Mouse (Mus musculus) kidney, adult 9 months (tissue): ENCODE measurements at regions not wholly inside any gene's neighbourhood (a gene's known extent, or its start where the extent isn't known, plus 50 kb on each side); places are given as distances from the start of the nearest gene placed in this dataset.

Experiments used
- DNase-seq: peaks from one replicate; pipeline ENCODE4 v3.0.0; 2022

- DNase-seq = no peak
Observed at GRCm38 (mm10) chr17:9845451-9846075, 176.0 kb upstream of the Pabpc6 start.

- no peak for DNase-seq
Observed at GRCm38 (mm10) chr17:9841103-9841502, 171.6 kb upstream of the Pabpc6 start.

- DNase-seq = no peak
Observed at GRCm38 (mm10) chr17:9839256-9839655, 169.7 kb upstream of the Pabpc6 start.

GRCm38 (mm10) chr17:9836995-9837842 lies 167.7 kb upstream of the Pabpc6 start:
- DNase-seq = no peak

- no peak for DNase-seq
Observed at GRCm38 (mm10) chr17:9829895-9830294, 160.4 kb upstream of the Pabpc6 start.

GRCm38 (mm10) chr17:9821358-9821757 lies 151.8 kb upstream of the Pabpc6 start:
- no peak for DNase-seq

- DNase-seq = no peak
Observed at GRCm38 (mm10) chr17:9817056-9817455, 147.5 kb upstream of the Pabpc6 start.

- no peak for DNase-seq
Observed at GRCm38 (mm10) chr17:9797069-9797468, 127.6 kb upstream of the Pabpc6 start.

- DNase-seq = no peak
Observed at GRCm38 (mm10) chr17:9796225-9796988, 126.9 kb upstream of the Pabpc6 start.

- DNase-seq = no peak
Observed at GRCm38 (mm10) chr17:9778866-9779265, 109.3 kb upstream of the Pabpc6 start.

- no peak for DNase-seq
Observed at GRCm38 (mm10) chr17:9777165-9777564, 107.6 kb upstream of the Pabpc6 start.

- no peak for DNase-seq
Observed at GRCm38 (mm10) chr17:9776286-9777016, 106.9 kb upstream of the Pabpc6 start.

GRCm38 (mm10) chr17:9775668-9776151 lies 106.2 kb upstream of the Pabpc6 start:
- no peak for DNase-seq

- no peak for DNase-seq
Observed at GRCm38 (mm10) chr17:9774740-9775629, 105.5 kb upstream of the Pabpc6 start.

GRCm38 (mm10) chr17:9773744-9774143 lies 104.2 kb upstream of the Pabpc6 start:
- no peak for DNase-seq

- peak; percentile 71 for DNase-seq
Observed at GRCm38 (mm10) chr17:9768275-9768674, 98.8 kb upstream of the Pabpc6 start.

- no peak for DNase-seq
Observed at GRCm38 (mm10) chr17:9765680-9766250, 96.2 kb upstream of the Pabpc6 start.

GRCm38 (mm10) chr17:9764701-9765359 lies 95.3 kb upstream of the Pabpc6 start:
- peak; percentile 62 for DNase-seq

- DNase-seq = no peak
Observed at GRCm38 (mm10) chr17:9764041-9764606, 94.6 kb upstream of the Pabpc6 start.

- no peak for DNase-seq
Observed at GRCm38 (mm10) chr17:9763110-9763509, 93.6 kb upstream of the Pabpc6 start.
